Mouse (Mus musculus): ENCODE measurements around the gene Tmem259.

DNA sequence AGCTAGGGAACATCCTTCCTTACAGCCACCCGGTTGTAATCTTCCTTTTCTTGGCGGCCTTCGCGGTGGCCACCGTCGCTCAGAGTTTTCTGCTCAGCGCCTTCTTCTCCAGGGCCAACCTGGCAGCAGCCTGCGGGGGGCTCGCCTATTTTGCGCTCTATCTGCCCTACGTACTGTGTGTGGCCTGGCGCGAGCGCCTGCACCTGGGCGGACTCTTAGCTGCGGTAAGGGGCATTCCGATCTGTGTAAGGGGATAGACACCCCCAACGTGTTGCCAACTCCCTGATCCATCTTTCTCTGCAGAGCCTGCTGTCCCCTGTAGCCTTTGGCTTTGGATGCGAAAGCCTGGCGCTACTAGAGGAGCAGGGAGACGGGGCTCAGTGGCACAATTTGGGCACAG is 18.7 kb upstream of the Tmem259 start:
- TF ChIP-seq CTCF (conservative IDR thresholded peaks at IDR 0.05; ENCODE audit: low read length) (no peak), NANOG (IDR thresholded peaks at IDR 0.05; ENCODE audit: borderline replicate concordance, low read length) (no peak)
